Mouse (Mus musculus): ENCODE measurements at regions not wholly inside any gene's neighbourhood (a gene's known extent, or its start where the extent isn't known, plus 50 kb on each side); places are given as distances from the start of the nearest gene placed in this dataset.

- TF ChIP-seq CTCF (IDR thresholded peaks at IDR 0.05; ENCODE audit: low read depth) (no peak), EP300 (IDR thresholded peaks at IDR 0.05; ENCODE audit: low read depth) (no peak)
Observed at GRCm38 (mm10) chr8:8519772-8520191, 141.3 kb downstream of the Efnb2 start.

Data from liver, embryonic 14.5 days (tissue).